Mouse (Mus musculus): ENCODE measurements around the gene Man1a2.

- TF ChIP-seq CTCF (conservative IDR thresholded peaks at IDR 0.05; ENCODE audit: low read length) (no peak), POU5F1 (IDR thresholded peaks at IDR 0.05; ENCODE audit: borderline replicate concordance, low read length) (no peak)
Measured at GRCm38 (mm10) chr3:100680226-100680625, 5.1 kb downstream of the Man1a2 start.
